Mouse (Mus musculus): Measurements from ENCODE around the gene Cep162. TPM values are rescaled to one million over a fixed set of nuclear protein-coding genes. Genes with fewer than 3 reads are reported as not detected.

Gene Cep162
- total and polyA plus RNA-seq, 2 experiments from 2014 or later: 3.4 to 8.9 TPM

DNA sequence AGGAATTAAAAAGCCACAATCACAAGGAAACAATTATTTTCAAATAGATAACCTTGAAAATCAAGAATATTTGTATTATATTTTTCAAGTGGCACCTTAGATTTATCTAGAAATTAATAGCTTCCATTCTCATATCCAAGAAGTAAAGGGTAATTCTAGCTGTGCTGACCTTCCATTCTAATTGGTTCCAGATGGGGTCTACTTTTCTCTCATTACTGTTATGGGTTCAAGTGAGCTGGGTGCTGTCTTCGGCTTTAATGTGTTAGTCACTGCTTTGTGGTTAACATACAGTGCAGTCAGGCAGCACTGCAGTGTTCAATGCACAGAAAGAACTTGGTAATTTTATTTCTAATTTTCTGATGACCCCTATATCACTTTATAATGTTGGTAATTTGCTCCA lies 61.6 kb downstream of the Cep162 start:
- Histone ChIP-seq H3K36me3 (ENCODE audit: insufficient read depth) (peaks cover 39% of the 10 kb centered on the region), H3K4me1 (ENCODE audit: insufficient read depth) (no peaks in the 10 kb centered on the region), H3K4me2 (ENCODE audit: low read depth) (no peak overlapping the region), H3K27me3 (ENCODE audit: insufficient read depth, low read length) (no peaks in the 10 kb centered on the region), H3K4me3 (ENCODE audit: low read depth, low read length) (no peak overlapping the region), H3K9me3 (ENCODE audit: low read length) (peaks cover 10% of the 10 kb centered on the region; the same call in 1 of the 2 replicates), H3K27ac (ENCODE audit: low read depth, low read length) (no peak overlapping the region), H3K9ac (no peak overlapping the region)
- TF ChIP-seq CTCF (IDR thresholded peaks at IDR 0.05; ENCODE audit: low read depth): no peak
- DNase-seq: no peak
- 95% methylated on average over 1 of the region's 1 CpGs for WGBS
- ATAC-seq: no peak

DNA sequence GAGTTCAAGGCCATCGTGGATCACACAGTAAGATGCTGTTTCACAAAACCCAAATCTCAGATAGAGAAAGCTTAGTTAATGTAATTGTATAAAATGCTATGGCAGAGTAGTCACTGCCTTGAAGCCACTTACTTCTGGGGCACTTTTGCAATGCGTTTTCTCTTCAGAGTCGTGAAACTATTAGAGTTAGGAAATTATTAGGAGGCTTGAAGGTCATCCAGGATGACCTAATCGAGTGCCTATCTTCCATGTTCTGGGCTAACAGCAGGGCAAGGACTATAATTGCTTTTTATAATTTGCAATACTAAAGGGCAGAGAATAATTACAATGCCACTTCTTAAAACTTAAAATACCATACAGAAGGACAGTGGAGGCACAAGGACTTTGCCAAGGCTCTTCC lies 68.0 kb downstream of the Cep162 start:
- Histone ChIP-seq H3K9ac (no peak overlapping the region), H3K36me3 (ENCODE audit: insufficient read depth) (peaks cover 16% of the 10 kb centered on the region), H3K4me2 (ENCODE audit: low read depth) (no peak overlapping the region), H3K4me1 (ENCODE audit: insufficient read depth) (no peaks in the 10 kb centered on the region), H3K27me3 (ENCODE audit: insufficient read depth, low read length) (no peaks in the 10 kb centered on the region), H3K27ac (ENCODE audit: low read depth, low read length) (no peak overlapping the region), H3K9me3 (ENCODE audit: low read length) (peaks cover 6% of the 10 kb centered on the region; the same call in 1 of the 2 replicates), H3K4me3 (ENCODE audit: low read depth, low read length) (no peak overlapping the region)
- DNase-seq (no peak), ATAC-seq (no peak)
- no peak for TF ChIP-seq CTCF (IDR thresholded peaks at IDR 0.05; ENCODE audit: low read depth)
- WGBS: 91% methylated on average over 4 of the region's 4 CpGs

DNA sequence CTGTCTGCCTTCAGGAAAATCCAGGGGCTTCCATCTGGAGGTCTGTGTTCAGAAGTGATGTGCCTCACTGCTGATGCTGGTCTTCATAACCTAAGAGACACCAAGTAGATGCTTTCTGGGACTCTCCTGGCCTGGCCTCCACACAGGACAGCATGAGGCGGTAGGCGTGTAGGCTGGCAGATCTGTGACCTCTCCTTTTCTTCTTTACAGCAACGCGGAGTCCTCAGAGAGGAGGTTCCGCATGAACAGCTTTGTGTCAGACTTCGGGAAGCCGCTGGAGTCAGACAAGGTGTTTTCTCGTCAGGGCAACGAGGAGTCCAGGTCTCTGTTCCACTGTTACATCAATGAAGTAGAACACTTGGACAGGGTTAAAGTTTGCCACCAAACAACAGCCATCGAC lies 73.1 kb downstream of the Cep162 start:
- Histone ChIP-seq H3K4me1 (ENCODE audit: insufficient read depth) (no peaks in the 10 kb centered on the region), H3K4me2 (ENCODE audit: low read depth) (no peak overlapping the region), H3K4me3 (ENCODE audit: low read depth, low read length) (no peak overlapping the region), H3K9me3 (ENCODE audit: low read length) (no peaks in the 10 kb centered on the region), H3K9ac (no peak overlapping the region), H3K36me3 (ENCODE audit: insufficient read depth) (no peaks in the 10 kb centered on the region), H3K27me3 (ENCODE audit: insufficient read depth, low read length) (no peaks in the 10 kb centered on the region), H3K27ac (ENCODE audit: low read depth, low read length) (no peak overlapping the region)
- ATAC-seq: no peak
- 86% methylated on average over 10 of the region's 10 CpGs for WGBS
- no peak for TF ChIP-seq CTCF (IDR thresholded peaks at IDR 0.05; ENCODE audit: low read depth)
- no peak for DNase-seq

DNA sequence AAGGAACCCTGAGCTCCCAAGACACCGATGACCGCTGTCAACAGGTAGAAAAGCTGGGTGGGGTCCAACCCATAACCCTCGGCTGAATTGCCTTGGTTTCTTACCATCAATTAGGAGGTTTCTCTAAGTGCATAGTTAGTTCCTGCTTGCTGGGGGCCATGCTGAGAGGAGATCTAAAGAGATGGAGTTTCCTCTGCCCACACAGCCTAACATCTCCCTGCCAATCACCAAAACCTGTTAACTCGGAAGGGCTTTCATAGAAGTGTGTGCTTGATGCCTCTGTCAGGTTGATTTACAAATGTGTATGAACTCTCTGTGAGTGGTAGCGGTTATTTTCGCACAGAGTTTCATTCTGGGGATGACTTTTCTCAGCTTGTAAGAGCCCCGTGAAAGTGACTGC lies 76.8 kb downstream of the Cep162 start:
- H3K4me3 ChIP-seq (ENCODE audit: low read depth, low read length): no peak overlapping the region
- no peak overlapping the region for H3K27ac ChIP-seq (ENCODE audit: low read depth, low read length)
- no peak for TF ChIP-seq CTCF (IDR thresholded peaks at IDR 0.05; ENCODE audit: low read depth)
- WGBS: 69% methylated on average over 7 of the region's 7 CpGs
- H3K9me3 ChIP-seq (ENCODE audit: low read length): no peaks in the 10 kb centered on the region
- no peaks in the 10 kb centered on the region for H3K36me3 ChIP-seq (ENCODE audit: insufficient read depth)
- no peak for DNase-seq
- peak; percentile 34 for ATAC-seq
- no peak overlapping the region for H3K9ac ChIP-seq
- H3K4me1 ChIP-seq (ENCODE audit: insufficient read depth): no peaks in the 10 kb centered on the region
- no peak overlapping the region for H3K4me2 ChIP-seq (ENCODE audit: low read depth)
- no peaks in the 10 kb centered on the region for H3K27me3 ChIP-seq (ENCODE audit: insufficient read depth, low read length)

DNA sequence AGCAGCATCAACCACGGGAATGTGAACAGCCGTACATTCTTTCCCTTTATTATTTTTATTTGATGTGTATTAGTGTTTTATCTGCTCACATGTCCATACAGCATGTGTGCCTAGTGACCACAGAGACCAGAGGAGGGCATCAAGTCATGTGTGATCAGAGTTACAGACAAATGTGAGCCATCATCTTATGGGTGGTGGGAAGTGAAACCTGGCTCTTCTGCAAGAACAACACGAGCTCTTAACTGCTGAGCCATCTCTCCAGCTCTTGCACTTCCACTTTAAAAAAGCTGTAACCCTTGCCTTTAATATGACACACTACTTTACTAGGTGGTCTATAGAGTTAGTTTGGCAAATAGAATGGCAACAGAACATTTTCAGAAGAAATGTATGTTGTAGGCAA lies 83.8 kb downstream of the Cep162 start:
- Histone ChIP-seq H3K4me1 (ENCODE audit: insufficient read depth) (no peaks in the 10 kb centered on the region), H3K36me3 (ENCODE audit: insufficient read depth) (no peaks in the 10 kb centered on the region), H3K9ac (no peak overlapping the region), H3K4me3 (ENCODE audit: low read depth, low read length) (no peak overlapping the region), H3K9me3 (ENCODE audit: low read length) (no peaks in the 10 kb centered on the region), H3K27ac (ENCODE audit: low read depth, low read length) (no peak overlapping the region), H3K4me2 (ENCODE audit: low read depth) (no peak overlapping the region), H3K27me3 (ENCODE audit: insufficient read depth, low read length) (no peaks in the 10 kb centered on the region)
- no peak for DNase-seq
- TF ChIP-seq CTCF (IDR thresholded peaks at IDR 0.05; ENCODE audit: low read depth): no peak
- 83% methylated on average over 3 of the region's 3 CpGs for WGBS
- ATAC-seq: no peak

DNA sequence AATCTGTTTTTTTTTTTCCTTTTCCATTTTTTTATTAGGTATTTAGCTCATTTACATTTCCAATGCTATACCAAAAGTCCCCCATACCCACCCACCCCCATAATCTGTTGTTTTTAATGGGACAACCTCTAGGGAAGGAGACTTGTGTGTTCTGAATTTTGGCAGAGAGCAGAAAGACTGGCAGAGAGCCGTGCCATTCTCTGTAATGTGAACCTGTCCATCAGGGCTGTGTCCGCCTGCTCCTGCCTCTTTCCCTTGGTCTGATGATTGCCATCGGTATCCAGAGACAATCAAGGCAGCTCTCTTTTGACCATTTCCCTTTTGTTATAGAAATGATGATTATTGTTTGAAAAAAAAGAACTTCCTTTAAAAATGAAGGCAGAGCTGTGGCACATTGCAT lies 84.4 kb downstream of the Cep162 start:
- Histone ChIP-seq H3K27me3 (ENCODE audit: insufficient read depth, low read length) (no peaks in the 10 kb centered on the region), H3K9me3 (ENCODE audit: low read length) (no peaks in the 10 kb centered on the region), H3K4me3 (ENCODE audit: low read depth, low read length) (no peak overlapping the region), H3K36me3 (ENCODE audit: insufficient read depth) (no peaks in the 10 kb centered on the region), H3K4me1 (ENCODE audit: insufficient read depth) (no peaks in the 10 kb centered on the region), H3K27ac (ENCODE audit: low read depth, low read length) (no peak overlapping the region), H3K9ac (no peak overlapping the region), H3K4me2 (ENCODE audit: low read depth) (no peak overlapping the region)
- ATAC-seq (no peak), DNase-seq (no peak)
- TF ChIP-seq CTCF (IDR thresholded peaks at IDR 0.05; ENCODE audit: low read depth): no peak
- WGBS: 42% methylated on average over 3 of the region's 3 CpGs

DNA sequence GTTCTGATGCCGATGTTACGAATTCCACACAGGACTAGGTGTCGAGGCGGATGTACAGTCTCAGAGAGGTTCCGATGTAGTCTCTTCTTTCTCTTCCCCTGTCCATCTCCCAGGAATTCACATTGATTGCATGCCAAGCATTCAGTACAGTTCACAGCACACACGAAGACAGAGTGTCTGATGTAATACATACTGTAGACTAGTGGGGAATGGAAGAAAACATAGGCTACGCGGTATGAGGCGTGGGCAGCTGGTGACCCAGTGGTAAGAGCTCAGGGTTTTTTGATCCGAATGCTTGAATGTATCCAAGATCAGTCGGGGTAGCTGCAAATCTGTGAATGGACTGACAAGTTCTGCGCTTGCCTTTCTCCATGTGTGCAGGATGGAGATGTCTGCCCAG lies 86.2 kb downstream of the Cep162 start:
- no peaks in the 10 kb centered on the region for H3K4me1 ChIP-seq (ENCODE audit: insufficient read depth)
- DNase-seq (no peak), ATAC-seq (no peak)
- H3K4me3 ChIP-seq (ENCODE audit: low read depth, low read length): no peak overlapping the region
- no peak overlapping the region for H3K9ac ChIP-seq
- H3K9me3 ChIP-seq (ENCODE audit: low read length): no peaks in the 10 kb centered on the region
- H3K27me3 ChIP-seq (ENCODE audit: insufficient read depth, low read length): no peaks in the 10 kb centered on the region
- WGBS: 81% methylated on average over 12 of the region's 12 CpGs
- H3K4me2 ChIP-seq (ENCODE audit: low read depth): no peak overlapping the region
- no peak for TF ChIP-seq CTCF (IDR thresholded peaks at IDR 0.05; ENCODE audit: low read depth)
- no peaks in the 10 kb centered on the region for H3K36me3 ChIP-seq (ENCODE audit: insufficient read depth)
- H3K27ac ChIP-seq (ENCODE audit: low read depth, low read length): no peak overlapping the region

DNA sequence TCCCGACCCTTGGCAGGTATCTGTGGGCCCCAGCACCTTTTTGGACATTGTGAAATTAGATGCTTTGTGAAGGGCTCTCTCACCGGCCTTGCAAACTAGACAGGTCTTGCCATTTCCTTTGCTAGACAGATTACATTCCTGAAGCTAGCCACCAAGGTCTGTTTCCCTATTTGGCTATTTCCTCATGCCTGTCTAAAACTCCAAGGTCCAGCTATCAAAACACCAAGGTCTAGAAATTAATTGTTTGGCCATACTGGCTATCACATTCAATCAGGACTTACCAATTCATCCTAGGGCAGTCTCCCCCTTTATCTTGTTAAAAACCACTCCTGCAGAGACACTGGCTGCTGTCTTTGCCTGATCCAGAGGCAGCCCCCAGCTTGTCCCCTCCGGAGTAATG lies 87.3 kb downstream of the Cep162 start:
- no peaks in the 10 kb centered on the region for H3K9me3 ChIP-seq (ENCODE audit: low read length)
- no peak overlapping the region for H3K4me2 ChIP-seq (ENCODE audit: low read depth)
- no peaks in the 10 kb centered on the region for H3K36me3 ChIP-seq (ENCODE audit: insufficient read depth)
- H3K27ac ChIP-seq (ENCODE audit: low read depth, low read length): no peak overlapping the region
- no peak overlapping the region for H3K4me3 ChIP-seq (ENCODE audit: low read depth, low read length)
- H3K9ac ChIP-seq: no peak overlapping the region
- ATAC-seq (no peak), DNase-seq (no peak)
- WGBS: 76% methylated on average over 3 of the region's 3 CpGs
- H3K4me1 ChIP-seq (ENCODE audit: insufficient read depth): no peaks in the 10 kb centered on the region
- TF ChIP-seq CTCF (IDR thresholded peaks at IDR 0.05; ENCODE audit: low read depth): no peak
- H3K27me3 ChIP-seq (ENCODE audit: insufficient read depth, low read length): no peaks in the 10 kb centered on the region
